Mouse (Mus musculus): ENCODE results near the gene Gm9376.

The Gm9376 gene

GRCm38 (mm10) chr14:118282917-118283316 is 16.2 kb downstream of the Gm9376 start:
- peak; percentile 28 to 68 for DNase-seq

GRCm38 (mm10) chr14:118286096-118286495 is 19.3 kb downstream of the Gm9376 start:
- no peak for DNase-seq

GRCm38 (mm10) chr14:118289133-118289532 is 22.4 kb downstream of the Gm9376 start:
- no peak for DNase-seq

- no peak for DNase-seq
These were observed 23.2 kb downstream of the Gm9376 start for GRCm38 (mm10) chr14:118290009-118290408.

GRCm38 (mm10) chr14:118302606-118303005 is 35.8 kb downstream of the Gm9376 start:
- DNase-seq = no peak

- DNase-seq = no peak
These were observed 37.8 kb downstream of the Gm9376 start for GRCm38 (mm10) chr14:118304560-118304959.

GRCm38 (mm10) chr14:118305951-118306350 is 39.2 kb downstream of the Gm9376 start:
- DNase-seq = no peak

GRCm38 (mm10) chr14:118307060-118307459 is 40.3 kb downstream of the Gm9376 start:
- no peak for DNase-seq

GRCm38 (mm10) chr14:118311703-118312102 is 44.9 kb downstream of the Gm9376 start:
- no peak for DNase-seq

GRCm38 (mm10) chr14:118312664-118313063 is 45.9 kb downstream of the Gm9376 start:
- DNase-seq = no peak

- no peak for DNase-seq
These were observed 47.2 kb downstream of the Gm9376 start for GRCm38 (mm10) chr14:118313931-118314330.

GRCm38 (mm10) chr14:118317260-118317659 is 50.5 kb downstream of the Gm9376 start:
- no peak for DNase-seq

All from kidney, postnatal 25 days (tissue).